Mouse (Mus musculus) thymus, postnatal 10 days (tissue): ENCODE measurements around the gene 6330409D20Rik.

Experiments used
- DNase-seq, 2 experiments: peaks; one replicate each; pipeline ENCODE4 v3.0.0; 2021; ENCODE audit warnings: low spot score in 2 of 2

6330409D20Rik gene

DNA sequence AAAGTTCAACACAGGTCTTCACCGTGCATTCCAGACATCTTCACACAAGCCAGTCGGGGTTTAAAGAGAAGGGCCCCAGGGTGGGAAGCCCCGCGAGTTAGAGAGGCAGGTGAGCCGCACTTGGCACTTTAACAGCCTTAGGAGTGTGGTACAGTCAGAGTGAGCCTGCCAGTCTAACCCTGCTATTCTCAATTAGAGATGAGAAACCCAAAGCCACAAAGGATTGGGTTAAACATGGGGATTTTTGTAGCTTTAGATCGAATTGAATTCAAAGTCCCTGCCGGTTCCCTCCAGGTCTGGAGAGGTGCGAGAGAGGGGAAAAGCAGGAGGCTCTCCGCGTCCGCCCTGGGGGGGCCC lies at the start of gene 6330409D20Rik:
TSS of gene 6330409D20Rik (minus strand) at position 101 of the 357 bp plus-strand sequence.
- no peak for DNase-seq

DNA sequence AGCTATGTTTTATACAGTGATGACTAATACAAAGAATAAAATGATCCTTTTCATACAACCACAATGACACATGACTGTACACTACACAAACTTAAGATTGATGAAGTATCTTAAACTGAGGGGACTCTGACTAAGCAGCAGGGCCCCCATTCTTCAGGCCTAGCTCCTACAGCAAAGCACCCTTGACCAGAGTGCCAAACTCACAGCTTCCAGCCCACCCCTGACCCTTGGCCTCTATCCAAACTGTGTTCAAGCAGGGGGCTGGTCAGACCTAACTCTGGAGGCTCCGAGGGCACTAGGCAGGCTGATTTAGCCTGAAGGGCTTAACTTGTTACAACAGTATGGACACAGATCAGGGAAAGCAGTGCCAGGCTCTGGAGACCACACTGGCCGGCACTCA lies 47.8 kb upstream of the 6330409D20Rik start:
- no peak for DNase-seq

DNA sequence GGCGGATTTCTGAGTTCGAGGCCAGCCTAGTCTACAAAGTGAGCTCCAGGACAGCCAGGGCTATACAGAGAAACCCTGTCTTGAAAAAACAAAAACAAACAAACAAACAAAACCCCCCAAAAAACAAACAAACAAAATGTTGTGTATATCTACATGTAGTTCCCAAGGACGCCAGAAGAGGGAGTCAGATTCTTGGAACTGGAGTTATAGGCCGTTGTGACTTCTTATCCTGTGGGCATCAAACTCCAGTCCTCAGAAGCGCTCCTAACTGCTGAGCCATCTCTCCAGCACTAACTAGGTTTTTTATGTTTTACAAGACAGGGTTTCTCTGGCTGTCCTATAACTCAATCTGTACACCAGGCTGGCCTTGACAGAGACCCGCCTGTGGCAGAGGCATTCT lies 46.4 kb upstream of the 6330409D20Rik start:
- no peak for DNase-seq

DNA sequence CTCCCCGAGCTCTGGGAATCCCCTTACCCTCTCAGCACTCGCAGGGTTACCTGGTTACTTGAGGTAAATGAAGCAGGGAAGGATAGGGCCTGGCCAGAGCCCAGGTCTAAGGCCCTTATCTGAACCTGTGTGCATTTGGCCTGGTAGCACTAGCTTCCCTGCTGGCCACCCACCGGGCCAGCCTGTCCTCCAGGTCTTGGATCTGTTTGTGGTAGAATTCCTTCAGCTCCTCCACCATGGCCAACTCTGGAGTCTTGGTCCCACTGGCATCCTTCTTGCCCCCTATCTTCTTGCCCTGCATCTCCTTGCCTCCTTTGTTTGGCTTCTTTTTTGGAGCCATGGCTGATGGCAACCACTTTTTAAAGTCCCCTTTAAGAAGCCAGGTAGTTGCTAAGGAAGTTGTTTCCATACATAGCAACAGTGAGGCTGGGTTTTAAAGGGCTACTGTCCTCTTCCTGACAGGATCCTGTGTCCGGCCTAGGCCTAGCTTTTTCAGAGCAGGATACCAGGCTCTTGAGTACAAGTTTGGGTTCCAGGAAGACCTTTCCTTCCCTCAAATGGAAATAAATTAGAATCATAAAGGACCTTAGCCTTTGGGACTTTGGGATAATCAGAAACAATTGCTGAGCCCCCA lies 43.3 kb upstream of the 6330409D20Rik start, which contains the start of gene Cfap157:
TSS of gene Cfap157 (minus strand) at position 381 of the 634 bp plus-strand sequence.
- no peak for DNase-seq

DNA sequence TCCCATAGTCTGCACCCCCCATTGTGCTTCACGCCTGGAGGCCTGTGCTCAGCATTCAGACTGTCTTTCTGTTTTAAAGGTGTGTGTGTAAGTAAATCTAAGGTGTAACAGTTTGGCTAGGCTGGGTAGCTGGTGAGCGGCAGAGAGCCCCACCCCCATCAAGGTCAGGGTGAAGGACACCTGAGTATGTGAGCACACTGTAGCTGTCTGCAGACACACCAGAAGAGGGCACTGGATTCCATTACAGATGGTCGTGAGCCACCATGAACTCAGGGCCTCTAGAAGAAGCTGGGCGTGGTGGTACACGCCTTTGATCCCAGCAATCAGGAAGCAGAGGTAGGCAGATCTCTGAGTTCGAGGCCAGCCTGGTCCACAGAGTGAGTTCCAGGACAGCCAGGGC lies 40.9 kb upstream of the 6330409D20Rik start:
- DNase-seq = no peak

DNA sequence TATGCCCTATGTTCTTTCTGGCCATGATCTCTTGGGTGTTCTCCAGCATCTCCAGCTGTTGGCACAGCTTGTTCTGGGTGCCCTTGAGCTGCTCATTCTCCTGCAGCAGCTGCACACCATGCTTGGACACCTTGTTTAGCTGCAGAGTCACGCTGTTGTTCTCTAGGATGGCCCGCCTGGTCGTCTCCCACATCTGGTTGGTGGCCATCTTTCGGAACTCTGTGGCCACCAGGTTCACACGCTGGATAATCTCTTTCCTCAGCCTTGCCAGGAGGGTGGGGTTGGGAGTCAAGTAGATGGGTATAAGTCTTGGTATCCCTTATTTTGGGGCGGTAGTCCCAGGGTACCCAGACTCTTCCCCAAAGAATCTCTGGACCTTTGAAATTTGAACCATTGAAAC lies 38.9 kb upstream of the 6330409D20Rik start:
- DNase-seq = no peak

DNA sequence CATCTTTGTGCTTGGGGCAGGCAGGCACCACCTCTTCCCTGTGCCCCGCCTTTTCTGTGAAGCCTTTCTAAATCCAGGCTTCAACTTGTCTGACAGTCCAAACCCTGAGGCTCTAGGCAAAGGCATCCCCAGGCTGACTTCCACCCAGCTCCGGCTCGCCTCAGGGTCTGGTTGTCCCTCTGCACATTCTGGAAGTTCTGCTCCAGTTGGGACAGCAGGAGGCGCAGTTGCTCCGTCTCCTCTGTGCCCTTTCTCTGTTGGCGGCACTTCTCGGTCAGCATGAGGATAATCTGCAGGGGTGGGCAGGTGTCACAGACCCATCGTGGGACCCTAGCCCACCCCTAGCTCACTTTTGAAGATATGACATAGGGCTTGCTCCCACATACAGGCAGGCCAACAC lies 38.3 kb upstream of the 6330409D20Rik start:
- DNase-seq = peak; percentile 51 to 64

DNA sequence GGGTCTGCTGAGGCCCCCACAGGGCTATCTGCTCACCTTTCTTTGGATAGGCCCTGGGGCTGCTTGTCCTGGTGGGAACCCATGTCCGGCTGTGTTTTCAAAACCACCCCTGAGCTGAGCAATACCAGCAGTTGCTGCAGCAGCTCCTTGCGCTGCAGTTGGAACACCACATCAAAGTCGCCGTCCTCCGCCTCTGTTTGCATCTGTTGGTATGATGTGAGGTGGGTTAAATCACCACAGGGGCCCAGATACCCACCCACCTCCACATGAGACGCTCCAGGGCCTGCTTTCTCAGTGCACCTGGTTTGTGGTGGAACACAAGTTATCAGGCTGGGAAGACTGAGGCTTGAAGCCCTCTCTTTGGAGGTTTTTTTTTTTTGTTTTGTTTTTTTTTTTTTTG lies 37.3 kb upstream of the 6330409D20Rik start:
- DNase-seq = peak; percentile 84 to 92

DNA sequence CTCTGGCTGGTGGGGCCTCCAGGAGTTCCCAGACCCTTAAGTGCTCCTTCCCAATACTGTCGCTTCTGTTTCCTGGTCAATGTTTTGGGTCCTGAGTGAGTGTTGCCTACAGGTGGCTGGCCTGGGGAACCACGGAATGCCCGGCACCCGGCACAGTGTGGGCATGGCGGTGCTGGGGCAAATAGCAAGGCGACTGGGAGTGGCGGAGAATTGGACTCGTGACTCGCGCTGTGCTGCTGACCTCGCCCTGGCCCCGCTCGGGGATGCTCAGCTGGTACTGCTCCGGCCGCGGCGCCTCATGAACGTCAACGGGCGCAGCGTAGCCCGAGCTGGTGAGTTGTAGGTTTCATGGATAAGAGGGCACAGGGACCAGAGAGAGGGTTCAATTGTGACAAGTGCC lies 35.4 kb upstream of the 6330409D20Rik start:
- no peak for DNase-seq

DNA sequence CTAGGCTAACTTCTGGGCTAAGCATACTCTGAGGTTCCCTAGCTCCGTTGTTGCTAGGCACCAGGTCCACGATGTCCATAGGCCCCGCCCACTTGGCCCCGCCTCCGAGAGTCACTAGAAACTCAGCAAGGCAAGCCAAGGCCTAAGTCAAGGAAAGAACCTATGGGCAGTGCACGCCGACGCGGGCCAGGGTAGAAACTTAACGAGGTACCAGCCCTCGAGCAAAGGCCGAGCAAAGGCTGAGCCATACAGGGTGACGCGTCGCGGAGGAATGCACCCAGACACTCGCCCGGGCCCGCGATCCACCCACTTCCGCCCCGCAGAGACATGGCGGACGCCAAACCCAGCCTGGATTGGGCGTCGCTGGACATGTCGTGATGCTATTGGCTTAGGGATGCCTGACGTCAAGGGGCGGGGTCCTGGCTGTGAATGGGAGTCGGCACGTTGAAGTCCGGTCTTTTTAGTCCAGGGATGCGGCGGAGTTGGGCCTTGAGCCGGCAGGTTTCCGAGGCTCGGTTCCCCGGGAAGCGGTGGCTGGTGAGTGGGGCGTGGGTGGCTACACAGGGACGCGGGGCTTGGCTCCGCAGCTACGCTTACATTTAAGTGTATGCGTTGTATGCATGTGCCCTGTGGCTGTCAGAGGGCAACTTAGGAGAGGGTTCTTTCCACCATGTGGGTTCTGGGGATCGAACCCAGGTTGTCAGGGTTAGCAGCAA lies 34.7 kb upstream of the 6330409D20Rik start, which contains the start of the genes Ttc16 and Ptrh1:
TSS of gene Ttc16 (minus strand) at position 275 of the 716 bp plus-strand sequence.
TSS of gene Ptrh1 (plus strand) at position 428 of the 716 bp plus-strand sequence.
- peak; percentile 94 to 96 for DNase-seq

DNA sequence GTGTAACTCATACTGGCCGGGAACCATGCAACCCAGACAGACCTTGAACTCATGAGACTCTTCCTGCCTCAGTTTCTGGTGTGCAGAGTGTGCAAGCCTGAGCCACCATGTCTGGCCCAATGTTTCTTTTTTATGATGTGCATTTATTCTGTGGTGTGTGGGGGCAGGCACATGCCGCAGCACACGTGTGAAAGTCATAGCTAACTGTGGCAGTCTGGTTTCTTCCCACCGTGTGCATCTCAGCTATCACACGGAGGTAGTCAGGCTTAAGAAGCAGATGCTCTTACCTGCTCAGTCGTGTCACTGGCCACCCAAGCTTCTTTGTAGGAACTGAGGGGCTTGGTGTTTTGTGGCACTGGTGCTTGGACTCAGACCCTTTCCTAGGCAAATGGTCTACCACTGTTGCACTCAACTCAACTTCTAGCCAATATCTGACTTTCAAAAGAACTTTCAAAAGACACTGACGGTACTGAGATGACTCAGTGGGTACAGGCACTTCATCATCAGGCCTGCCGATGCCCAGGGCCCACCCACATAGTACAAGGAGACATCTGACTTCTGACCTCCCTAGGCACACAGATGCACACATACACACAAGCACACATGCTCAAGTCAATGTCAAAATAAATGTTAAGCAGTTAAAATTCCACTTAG lies 31.9 kb upstream of the 6330409D20Rik start:
- no peak for DNase-seq

DNA sequence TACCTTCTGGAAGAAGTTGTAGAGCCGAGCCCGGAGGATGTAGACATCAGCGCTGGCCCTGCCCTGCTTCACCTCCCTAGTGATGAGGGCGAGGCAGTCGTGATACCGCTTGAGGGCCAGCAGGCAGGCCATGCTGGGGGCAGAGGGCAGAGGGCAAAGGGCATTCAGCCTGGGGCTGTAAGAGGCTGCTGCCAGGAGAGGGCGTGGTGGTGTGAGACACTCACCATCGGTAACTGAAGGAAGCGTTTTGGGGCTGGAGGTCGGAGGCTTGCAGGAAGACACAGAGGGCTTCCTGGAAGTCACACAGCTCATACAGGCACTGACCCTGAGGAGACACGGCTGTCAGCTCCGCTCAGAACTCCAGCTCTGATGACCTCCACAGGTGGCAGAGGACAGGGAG lies 31.1 kb upstream of the 6330409D20Rik start:
- no peak for DNase-seq

DNA sequence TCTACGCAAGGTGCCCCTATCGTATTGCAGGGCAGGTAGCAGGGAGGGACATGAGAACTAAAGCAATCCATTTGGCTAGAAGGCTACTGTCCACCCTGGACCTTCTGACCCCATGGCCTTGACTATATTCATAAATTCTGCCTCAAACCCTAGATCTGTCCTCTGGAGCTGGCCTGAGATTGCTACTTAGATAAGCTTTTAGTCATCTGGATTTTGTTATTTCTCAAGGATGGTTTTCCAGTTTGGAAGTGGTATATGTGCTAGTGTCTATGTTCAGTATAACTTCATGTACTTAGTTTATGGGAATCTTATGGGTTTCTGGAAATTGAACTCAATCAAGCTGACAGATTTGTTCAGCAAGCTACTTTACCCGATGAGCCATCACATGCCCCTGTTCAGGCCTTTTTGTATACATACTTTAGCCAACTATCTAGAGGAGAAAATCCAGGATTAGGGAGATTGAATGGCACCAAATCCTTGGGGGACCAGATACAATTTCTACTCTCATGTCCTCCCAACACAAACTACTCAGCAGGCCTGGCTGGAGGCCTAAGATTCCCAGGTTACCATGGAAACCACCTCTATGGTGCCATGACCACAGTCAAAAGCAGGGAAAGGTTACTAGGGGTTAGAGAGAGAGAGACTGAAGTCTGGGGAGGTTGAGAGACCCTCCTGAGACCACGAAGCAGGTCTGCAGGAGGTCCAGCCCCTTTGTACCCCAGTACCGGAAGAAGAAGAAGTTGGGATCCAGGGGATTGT lies 28.7 kb upstream of the 6330409D20Rik start:
- no peak for DNase-seq

DNA sequence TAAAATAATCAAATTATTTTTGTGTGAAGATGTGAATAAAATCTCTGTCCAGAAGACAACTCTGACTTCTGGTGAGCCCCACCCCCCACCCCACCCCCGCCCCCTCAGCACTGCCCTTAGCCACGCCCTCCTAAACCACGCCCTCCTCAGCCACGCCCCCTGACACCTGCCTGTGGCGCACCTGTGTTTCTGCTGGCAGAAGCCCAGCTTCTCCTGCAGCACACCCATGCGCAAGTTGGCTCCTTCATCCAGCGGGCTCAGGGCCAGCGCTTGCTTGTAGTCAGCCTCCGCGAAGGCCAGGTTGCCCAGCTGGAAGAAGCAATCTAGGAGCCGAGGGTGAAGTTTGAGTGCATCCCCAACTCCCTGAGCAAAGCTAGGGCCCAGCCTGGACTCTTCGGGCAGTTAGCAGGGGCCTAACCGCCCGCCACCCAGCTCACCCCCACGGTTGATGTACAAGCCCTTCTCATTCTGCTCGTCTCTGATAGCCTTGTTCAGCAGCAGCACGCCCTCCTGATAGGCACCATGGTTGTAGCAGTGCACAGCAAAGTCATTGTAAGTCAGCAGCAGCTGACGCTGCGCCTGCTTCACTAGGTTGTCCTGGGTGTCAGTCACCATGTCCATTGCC lies 28.0 kb upstream of the 6330409D20Rik start:
- no peak for DNase-seq

DNA sequence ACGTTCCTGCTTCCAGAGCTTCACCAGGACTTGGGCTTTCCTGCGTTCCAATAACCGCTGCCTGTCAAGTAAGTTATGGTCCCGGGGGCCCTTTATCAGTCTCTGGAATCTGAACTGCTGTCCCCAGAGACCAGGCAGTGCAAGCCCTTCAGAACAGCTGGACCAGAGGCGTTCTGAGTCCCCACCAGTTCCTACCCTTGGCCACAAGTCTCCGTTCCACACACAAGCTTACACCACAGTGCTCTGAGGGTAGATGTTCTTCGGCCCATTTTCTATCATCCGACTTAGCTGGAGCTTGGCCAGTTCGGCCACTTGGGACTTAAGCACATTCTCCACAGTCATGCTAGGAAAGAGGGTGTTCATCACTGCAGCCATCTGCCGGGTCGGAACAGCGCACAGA lies 26.4 kb upstream of the 6330409D20Rik start:
- no peak for DNase-seq

DNA sequence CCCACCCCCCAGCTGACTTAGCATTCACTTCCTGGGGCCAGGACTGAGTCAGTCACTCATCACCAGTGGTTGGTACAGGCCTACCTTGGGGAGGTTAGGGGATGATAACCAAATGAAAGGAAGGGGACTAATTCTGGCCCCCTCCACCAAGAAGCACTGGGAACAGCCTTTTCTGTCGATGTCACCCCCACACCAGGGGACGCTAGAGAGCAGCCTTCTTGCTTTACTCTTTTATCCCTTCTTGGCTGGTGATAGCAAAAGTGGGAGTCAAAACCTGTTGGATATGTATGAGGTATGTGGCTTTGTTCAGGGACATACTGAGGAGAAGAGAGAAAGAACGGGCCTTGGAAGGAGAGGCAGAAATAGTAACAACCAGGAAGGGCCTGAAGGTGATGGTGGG lies 22.5 kb upstream of the 6330409D20Rik start:
- no peak for DNase-seq

DNA sequence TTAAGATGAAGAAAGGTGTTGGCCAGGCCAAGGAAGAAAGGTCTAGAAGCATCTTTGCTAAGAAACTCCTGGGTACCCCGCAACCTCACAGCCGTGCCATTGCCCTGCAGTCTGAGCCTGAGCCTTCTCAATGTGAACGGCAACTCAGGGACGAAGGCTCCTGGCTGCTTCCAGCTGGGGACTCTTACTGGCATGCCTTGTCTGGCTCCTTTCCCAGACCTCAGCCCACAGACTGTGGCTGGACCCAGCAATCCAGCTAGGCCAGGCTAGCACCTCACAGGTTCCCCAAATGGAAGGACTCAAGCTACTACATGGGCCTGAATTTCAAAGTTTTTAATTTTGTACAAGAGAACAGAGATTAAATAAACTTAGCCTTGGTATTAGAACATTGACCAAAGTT lies 21.0 kb upstream of the 6330409D20Rik start:
- DNase-seq = no peak

DNA sequence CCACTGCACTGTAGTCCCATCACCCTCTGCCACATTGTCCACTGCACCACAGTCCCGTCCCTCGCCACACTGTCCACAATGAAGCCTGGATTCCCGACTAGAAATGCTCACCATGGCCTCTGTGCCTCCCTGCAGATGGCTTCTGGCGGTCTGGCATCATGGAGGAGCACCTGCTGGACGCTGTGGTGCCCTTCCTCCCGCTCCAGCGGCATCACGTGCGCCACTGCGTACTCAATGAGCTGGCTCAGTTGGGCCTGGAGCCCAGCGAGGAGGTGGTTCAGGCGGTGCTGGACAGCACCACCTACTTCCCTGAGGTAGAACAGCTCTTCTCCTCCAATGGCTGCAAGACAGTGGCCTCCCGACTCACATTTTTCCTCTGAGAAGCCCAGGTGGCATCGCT lies 20.5 kb upstream of the 6330409D20Rik start:
- no peak for DNase-seq

DNA sequence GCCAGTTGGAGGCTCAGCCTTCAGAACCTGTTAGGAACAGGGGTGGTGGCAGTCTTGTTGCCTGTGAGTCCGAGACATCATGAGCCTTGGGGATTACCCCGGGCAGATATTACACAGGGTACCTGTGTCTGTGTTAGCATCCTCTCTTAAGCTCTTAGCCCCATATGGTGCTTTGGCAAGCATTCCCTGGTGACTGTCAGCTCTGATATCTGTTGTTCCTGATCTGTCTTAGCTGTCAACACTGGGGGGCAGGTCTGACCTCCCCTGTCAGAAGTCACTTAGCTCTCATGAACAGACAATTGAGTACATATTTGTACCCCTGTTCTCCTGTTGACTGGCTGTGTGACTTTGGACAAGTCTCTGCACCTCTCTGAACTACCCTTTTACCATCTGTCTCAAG lies 18.2 kb upstream of the 6330409D20Rik start:
- DNase-seq = no peak

DNA sequence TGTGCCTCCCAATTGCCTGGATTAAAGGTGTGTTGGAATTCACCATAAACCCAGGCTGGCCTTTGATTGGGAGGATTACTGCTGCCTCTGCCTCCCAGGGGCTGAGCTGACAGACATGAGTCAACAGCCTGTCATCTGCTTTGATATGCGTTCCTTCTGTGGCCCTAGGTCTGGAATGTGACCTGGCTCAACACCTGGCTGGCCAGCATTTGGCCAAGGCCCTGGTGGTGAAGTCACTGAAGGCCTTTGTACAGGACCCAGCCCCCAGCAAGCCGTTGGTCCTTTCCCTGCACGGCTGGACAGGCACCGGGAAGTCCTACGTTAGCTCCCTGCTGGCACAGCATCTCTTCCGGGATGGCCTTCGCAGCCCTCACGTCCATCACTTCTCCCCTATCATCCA lies 17.7 kb upstream of the 6330409D20Rik start:
- no peak for DNase-seq

DNA sequence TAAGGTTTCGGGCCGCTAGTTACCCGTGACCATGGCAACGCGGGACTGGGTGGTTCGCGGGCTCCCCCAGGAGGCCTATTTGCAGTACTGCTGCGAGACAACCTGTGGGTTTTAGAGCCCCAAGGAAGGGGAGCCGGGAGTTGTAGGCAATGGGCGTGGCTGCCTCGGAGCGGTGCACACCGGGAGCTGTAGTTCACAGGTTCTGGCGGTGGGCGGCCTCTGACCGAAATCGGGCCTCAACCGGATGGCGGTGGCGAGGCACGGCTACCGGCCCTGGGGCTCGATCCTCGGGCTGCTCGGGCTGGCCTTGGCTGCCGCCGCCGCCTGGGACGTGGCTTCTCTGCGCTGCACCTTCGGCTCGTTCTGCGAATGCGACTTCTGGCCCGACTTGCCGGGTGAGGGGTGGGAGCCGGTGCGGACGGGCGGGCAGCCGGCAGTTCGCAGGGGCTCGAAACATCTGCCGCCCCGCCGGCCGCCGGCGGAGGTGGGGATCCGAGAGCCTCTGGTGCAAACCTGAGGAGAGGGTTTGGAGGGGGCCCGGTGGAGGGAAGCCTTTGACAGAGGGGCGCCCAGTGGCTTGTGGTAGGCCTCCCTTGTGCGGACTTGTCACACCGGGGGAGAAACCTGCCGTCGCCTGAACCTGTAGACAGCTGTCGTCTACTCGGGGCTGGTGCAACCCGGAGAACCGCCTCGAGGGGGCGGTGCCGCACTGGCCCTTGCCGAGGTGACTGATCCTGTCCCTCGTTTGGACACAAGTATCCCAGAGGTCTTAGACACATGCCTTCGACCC lies 16.4 kb upstream of the 6330409D20Rik start, which contains the start of gene Tor2a:
TSS of gene Tor2a (plus strand) at position 179 of the 790 bp plus-strand sequence.
- peak; percentile 98 for DNase-seq
